Mouse (Mus musculus) myocyte (in vitro differentiated cells): Measurements from ENCODE around the gene Bex2. TPM values are rescaled to one million over a fixed set of nuclear protein-coding genes. Genes with fewer than 3 reads are reported as not detected.
"Not testable (repeated sequence)": the region's sequence is repeated elsewhere in the genome, so short reads cannot be mapped to it uniquely, and the experiment has no call there.

ENCODE experiments used
- H3K27me3 ChIP-seq: one replicate; pipeline ENCODE4 v1.6.1; 2011; ENCODE audit not compliant: control insufficient read depth, insufficient read depth, insufficient read length
- H3K36me3 ChIP-seq: one replicate; pipeline ENCODE4 v1.6.1; 2011; ENCODE audit not compliant: control insufficient read depth, insufficient read depth
- H3K4me2 ChIP-seq: one replicate; pipeline ENCODE4 v1.6.1; 2011; ENCODE audit warnings: low read depth, control low read depth
- H3K4me3 ChIP-seq: one replicate; pipeline ENCODE4 v1.5.1; 2011; ENCODE audit warnings: mild to moderate bottlenecking, control low read depth, moderate library complexity
- H3K79me2 ChIP-seq: one replicate; pipeline ENCODE4 v1.6.1; 2011; ENCODE audit not compliant: control insufficient read depth, insufficient read depth
- H3ac ChIP-seq: one replicate; pipeline ENCODE4 v1.6.1; 2011; ENCODE audit not compliant: control insufficient read depth, insufficient read length
- CEBPB ChIP-seq: IDR thresholded peaks from 2 replicates; pipeline ENCODE4 v1.6.1; 2011; ENCODE audit warnings: mild to moderate bottlenecking, moderate library complexity; ENCODE audit not compliant: poor library complexity, insufficient read depth, severe bottlenecking
- E2F4 ChIP-seq: IDR thresholded peaks from one replicate; pipeline ENCODE4 v1.6.1; 2011; ENCODE audit warnings: mild to moderate bottlenecking, control low read depth, moderate library complexity; ENCODE audit not compliant: insufficient read depth
- MAX ChIP-seq: IDR thresholded peaks from one replicate; pipeline ENCODE4 v1.6.1; 2011; ENCODE audit warnings: low read depth, mild to moderate bottlenecking, control low read depth
- MYOD1 ChIP-seq, 3 experiments: IDR thresholded peaks; one replicate each; pipeline ENCODE4 v1.6.1; 2011; ENCODE audit warnings: control low read depth in 2 of 3, low read depth in 2 of 3, mild to moderate bottlenecking in 2 of 3, moderate library complexity in 1 of 3; ENCODE audit not compliant: insufficient read length in 2 of 3, control insufficient read depth in 1 of 3
- MYOG ChIP-seq, 3 experiments: IDR thresholded peaks; one replicate each; pipeline ENCODE4 v1.6.1; 2011; ENCODE audit warnings: control low read depth in 2 of 3, low read depth in 2 of 3, mild to moderate bottlenecking in 2 of 3; ENCODE audit not compliant: insufficient read length in 2 of 3, control insufficient read depth in 1 of 3, insufficient read depth in 1 of 3
- POLR2A ChIP-seq: IDR thresholded peaks from one replicate; pipeline ENCODE4 v1.6.1; 2011; ENCODE audit warnings: low read depth, mild to moderate bottlenecking, control low read depth, moderate library complexity; ENCODE audit not compliant: insufficient read length
- POLR2AphosphoS2 ChIP-seq: IDR thresholded peaks from one replicate; pipeline ENCODE4 v1.6.1; 2011; ENCODE audit warnings: low read depth, control low read depth; ENCODE audit not compliant: insufficient read length
- REST ChIP-seq: IDR thresholded peaks from one replicate; pipeline ENCODE4 v1.6.1; 2011; ENCODE audit warnings: mild to moderate bottlenecking, control low read depth, moderate library complexity; ENCODE audit not compliant: insufficient read depth, insufficient read length
- SRF ChIP-seq: IDR thresholded peaks from one replicate; pipeline ENCODE4 v1.6.1; 2011; ENCODE audit warnings: low read depth; ENCODE audit not compliant: control insufficient read depth, insufficient read length
- TCF12 ChIP-seq: IDR thresholded peaks from one replicate; pipeline ENCODE4 v1.6.1; 2011; ENCODE audit warnings: mild to moderate bottlenecking, control low read depth; ENCODE audit not compliant: poor library complexity, insufficient read depth, severe bottlenecking
- TCF3 ChIP-seq: IDR thresholded peaks from one replicate; pipeline ENCODE4 v1.6.1; 2011; ENCODE audit warnings: low read depth, control low read depth; ENCODE audit not compliant: insufficient read length
- USF1 ChIP-seq: IDR thresholded peaks from one replicate; pipeline ENCODE4 v1.6.1; 2011; ENCODE audit warnings: low read depth, mild to moderate bottlenecking, control low read depth, moderate library complexity
- polyA plus RNA-seq: library from polyadenylated mRNA; unstranded; fragments of >200 nt; fragmentation: generic; extraction: Trizol; gene quantifications from one replicate; pipeline ENCODE4 v1.2.1, GENCODE M21; 2012; ENCODE audit warnings: missing spikeins

Gene Bex2
- polyA plus RNA-seq, 1 experiment, result 2.9 TPM

DNA sequence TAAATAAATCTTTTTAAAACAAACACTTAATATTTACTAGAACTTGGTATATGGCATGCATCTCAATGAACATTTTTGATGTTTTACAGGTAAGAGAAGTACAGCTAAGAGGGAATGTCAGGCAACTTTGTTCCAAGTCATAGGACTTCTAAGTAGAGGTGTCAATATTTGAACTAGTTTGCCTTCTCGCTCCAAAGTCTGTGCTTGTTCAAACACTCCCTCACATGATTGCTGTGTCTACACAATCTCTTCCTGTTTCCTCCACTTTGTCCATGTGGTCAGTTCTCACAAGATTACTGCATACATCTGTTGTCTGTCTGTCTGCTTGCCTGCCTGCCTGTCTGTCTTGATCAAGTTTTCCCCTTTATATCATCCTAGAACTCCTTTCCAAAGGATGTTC is 7.3 kb downstream of the Bex2 start:
- Histone ChIP-seq H3K36me3 (no peaks in the 10 kb centered on the region), H3K27me3 (no peaks in the 10 kb centered on the region), H3ac (no peak overlapping the region), H3K79me2 (no peaks in the 10 kb centered on the region), H3K4me2 (no peak overlapping the region), H3K4me3 (no peak overlapping the region)
- TF ChIP-seq POLR2AphosphoS2 (no peak), CEBPB (no peak), POLR2A (no peak), REST (no peak), MYOD1 (IDR thresholded peaks at IDR 0.05; ENCODE audit: control insufficient read depth in 1 of 3, insufficient read length in 2 of 3, low read depth in 2 of 3) (no peak), SRF (no peak), TCF12 (no peak), MAX (no peak), MYOG (IDR thresholded peaks at IDR 0.05; ENCODE audit: control insufficient read depth in 1 of 3, insufficient read depth in 1 of 3, insufficient read length in 2 of 3, low read depth in 2 of 3) (no peak), USF1 (no peak), E2F4 (no peak)

DNA sequence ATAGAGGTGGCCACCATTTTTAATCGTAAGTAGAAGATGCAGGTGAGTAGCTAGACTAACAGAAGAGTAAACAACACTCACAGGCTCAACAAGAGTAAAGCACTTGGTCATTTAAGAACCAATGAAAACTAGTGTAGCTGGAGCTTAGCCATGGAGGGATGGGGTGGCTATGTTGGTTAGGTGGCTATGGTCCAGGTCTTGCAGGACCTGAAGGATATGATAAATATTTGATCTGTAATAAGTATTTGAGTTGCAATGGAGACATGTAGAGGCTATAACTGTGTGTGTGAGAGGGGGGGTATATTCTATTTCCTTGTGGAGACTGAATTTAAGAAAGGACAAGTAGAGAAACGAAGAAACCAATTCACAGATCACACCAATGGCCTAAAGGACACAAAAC is 16.8 kb downstream of the Bex2 start:
- H3ac ChIP-seq, result no peak overlapping the region
- H3K4me2 ChIP-seq, result no peak overlapping the region
- no peaks in the 10 kb centered on the region for H3K36me3 ChIP-seq
- H3K4me3 ChIP-seq, result no peak overlapping the region
- H3K27me3 ChIP-seq, result no peaks in the 10 kb centered on the region
- no peaks in the 10 kb centered on the region for H3K79me2 ChIP-seq
- no peak for TF ChIP-seq CEBPB
- no peak for TF ChIP-seq USF1
- TF ChIP-seq POLR2A, result no peak
- TF ChIP-seq TCF3, result no peak
- TF ChIP-seq MAX, result no peak
- no peak for TF ChIP-seq POLR2AphosphoS2
- TF ChIP-seq MYOD1 (IDR thresholded peaks at IDR 0.05; ENCODE audit: control insufficient read depth in 1 of 3, insufficient read length in 2 of 3, low read depth in 2 of 3), result no peak
- TF ChIP-seq E2F4, result no peak
- TF ChIP-seq REST, result no peak
- no peak for TF ChIP-seq SRF
- TF ChIP-seq TCF12, result no peak
- TF ChIP-seq MYOG (IDR thresholded peaks at IDR 0.05; ENCODE audit: control insufficient read depth in 1 of 3, insufficient read depth in 1 of 3, insufficient read length in 2 of 3, low read depth in 2 of 3), result no peak

DNA sequence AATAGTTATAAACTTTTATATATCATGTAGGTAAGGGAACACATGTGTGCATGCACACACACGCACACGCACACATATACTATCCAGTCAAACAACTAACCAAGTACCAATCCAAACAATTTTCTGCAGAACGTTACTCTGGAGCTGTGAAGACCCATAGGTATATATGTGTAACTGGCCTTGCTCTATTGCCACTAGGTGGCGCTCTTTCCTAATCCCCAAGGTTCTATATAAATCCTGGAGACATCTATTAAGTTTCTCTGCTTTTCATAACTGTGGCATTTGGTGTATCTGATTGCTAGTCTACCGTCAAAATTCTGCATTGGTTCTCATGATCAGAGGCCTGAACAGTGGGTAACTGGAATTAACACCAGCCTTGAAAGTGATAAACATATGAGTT is 20.5 kb downstream of the Bex2 start:
- Histone ChIP-seq H3K4me2 (no peak overlapping the region), H3ac (no peak overlapping the region), H3K4me3 (no peak overlapping the region), H3K36me3 (no peaks in the 10 kb centered on the region), H3K79me2 (no peaks in the 10 kb centered on the region), H3K27me3 (no peaks in the 10 kb centered on the region)
- TF ChIP-seq TCF12, result no peak
- TF ChIP-seq CEBPB, result no peak
- TF ChIP-seq MYOG (IDR thresholded peaks at IDR 0.05; ENCODE audit: control insufficient read depth in 1 of 3, insufficient read depth in 1 of 3, insufficient read length in 2 of 3, low read depth in 2 of 3), result no peak
- no peak for TF ChIP-seq TCF3
- no peak for TF ChIP-seq REST
- TF ChIP-seq E2F4, result no peak
- no peak for TF ChIP-seq MAX
- no peak for TF ChIP-seq SRF
- no peak for TF ChIP-seq POLR2AphosphoS2
- no peak for TF ChIP-seq USF1
- TF ChIP-seq POLR2A, result no peak
- no peak for TF ChIP-seq MYOD1 (IDR thresholded peaks at IDR 0.05; ENCODE audit: control insufficient read depth in 1 of 3, insufficient read length in 2 of 3, low read depth in 2 of 3)

DNA sequence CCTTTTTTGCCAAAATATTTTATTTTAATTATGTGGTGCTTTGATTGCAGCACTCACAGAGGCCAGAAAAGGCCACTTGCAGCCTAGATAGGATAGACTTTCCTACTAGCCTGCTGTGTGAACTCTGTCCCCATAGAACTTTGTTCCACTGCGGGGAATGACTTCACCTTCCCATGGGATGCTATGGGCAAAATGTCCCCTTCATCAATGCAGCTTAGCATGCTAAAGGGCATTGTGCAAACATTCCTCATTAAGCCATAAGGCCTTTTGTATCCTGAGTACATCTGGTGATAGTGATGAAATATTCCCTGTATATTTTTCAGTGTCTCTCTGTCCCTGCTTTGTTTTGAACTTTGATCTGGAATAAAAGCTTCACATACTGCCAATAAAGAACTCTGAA is 24.3 kb downstream of the Bex2 start:
- TF ChIP-seq REST (no peak), CEBPB (no peak), USF1 (no peak), SRF (no peak), MYOG (IDR thresholded peaks at IDR 0.05; ENCODE audit: control insufficient read depth in 1 of 3, insufficient read depth in 1 of 3, insufficient read length in 2 of 3, low read depth in 2 of 3) (no peak), MYOD1 (IDR thresholded peaks at IDR 0.05; ENCODE audit: control insufficient read depth in 1 of 3, insufficient read length in 2 of 3, low read depth in 2 of 3) (no peak), E2F4 (no peak), MAX (no peak), POLR2A (no peak), POLR2AphosphoS2 (no peak), TCF12 (no peak), TCF3 (no peak)
- H3K4me3 ChIP-seq, result no peak overlapping the region
- no peak overlapping the region for H3ac ChIP-seq
- no peaks in the 10 kb centered on the region for H3K36me3 ChIP-seq
- no peak overlapping the region for H3K4me2 ChIP-seq
- H3K27me3 ChIP-seq, result no peaks in the 10 kb centered on the region
- H3K79me2 ChIP-seq, result no peaks in the 10 kb centered on the region

DNA sequence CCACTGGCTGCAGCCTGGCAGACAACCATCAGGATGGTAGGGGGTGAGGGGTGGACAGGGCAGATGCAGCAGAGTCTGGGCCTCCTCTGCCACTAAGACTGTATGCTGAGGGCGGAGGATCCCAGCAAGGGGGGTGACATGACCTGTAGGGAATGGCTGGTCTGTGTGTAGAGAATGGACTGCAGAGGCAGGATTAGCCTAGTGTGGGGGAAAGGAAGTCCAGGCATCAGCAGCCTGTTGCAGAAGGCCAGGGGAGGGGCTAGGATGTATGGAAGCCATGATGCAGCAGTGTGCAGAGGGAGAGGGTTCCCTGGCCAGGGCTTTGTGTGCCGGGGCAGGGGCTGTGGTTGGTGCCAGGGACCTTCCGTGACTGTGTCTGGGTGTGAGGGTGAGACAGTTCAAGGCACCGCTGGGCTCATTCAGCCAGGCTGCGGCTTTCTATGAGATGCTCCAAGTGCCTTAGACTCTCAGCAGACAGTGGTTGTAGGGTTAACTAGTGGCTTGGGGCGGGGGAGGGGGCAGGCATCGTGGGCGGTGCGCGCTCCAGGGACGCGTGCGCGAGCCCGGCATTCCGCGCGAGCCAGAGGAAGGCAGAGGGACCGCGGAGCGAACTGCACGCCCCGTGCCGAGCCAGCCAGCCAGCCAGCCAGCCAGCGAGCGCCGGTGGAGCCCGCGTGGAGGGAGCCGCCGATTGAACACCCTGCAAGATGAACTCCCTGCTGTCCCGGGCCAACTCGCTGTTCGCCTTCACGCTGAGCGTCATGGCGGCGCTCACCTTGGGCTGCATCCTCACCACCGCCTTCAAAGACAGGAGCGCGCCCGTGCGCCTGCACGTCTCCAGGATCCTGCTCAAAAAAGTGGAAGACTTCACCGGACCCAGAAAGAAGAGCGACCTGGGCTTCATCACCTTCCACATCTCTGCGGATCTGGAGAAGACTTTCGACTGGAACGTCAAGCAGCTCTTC is 35.0 kb downstream of the Bex2 start, which contains the start of gene Arxes1:
Gene Arxes1, plus strand, starts transcription at position 569 of the 965 bp plus-strand sequence.
- not testable (repeated sequence) for H3K36me3 ChIP-seq, H3K27me3 ChIP-seq, H3K4me3 ChIP-seq, H3K79me2 ChIP-seq, H3K4me2 ChIP-seq, H3ac ChIP-seq
